Mouse (Mus musculus) mouse trophoblast stem cell (cell line): ENCODE measurements around the gene Plxnc1.

Experiments used
- in situ Hi-C, 2 experiments: fragments of 300-500 bp; cut with MseI, MboI; formaldehyde crosslinking; loops; 2 replicates in 1 of 2; 3 replicates in 1 of 2; pipeline ENCODE4 v1.15.1; 2025

The Plxnc1 gene

DNA sequence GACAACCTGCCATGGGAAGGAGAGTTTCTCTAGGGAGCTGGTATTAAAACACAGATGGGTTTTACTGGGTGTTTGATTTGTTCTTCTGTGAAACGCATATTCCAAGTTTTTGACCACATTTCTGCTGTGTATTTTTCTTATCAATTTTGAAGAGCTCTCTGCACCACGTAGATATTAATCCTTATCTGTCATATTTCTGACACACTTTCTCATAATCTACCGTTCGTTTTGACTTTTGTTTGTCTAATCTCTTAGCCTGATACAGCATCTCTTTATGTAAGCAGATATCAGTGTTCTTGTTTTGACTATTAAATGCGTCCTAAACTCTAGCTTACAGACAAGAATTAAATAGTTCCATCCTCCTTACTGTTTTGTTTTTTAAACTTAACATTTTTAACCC lies 73.1 kb downstream of the Plxnc1 start:
- in situ Hi-C loops: no loop called here

GRCm38 (mm10) chr10:94871102-94871501 lies 73.5 kb downstream of the Plxnc1 start:
- in situ Hi-C loops: no loop called here

DNA sequence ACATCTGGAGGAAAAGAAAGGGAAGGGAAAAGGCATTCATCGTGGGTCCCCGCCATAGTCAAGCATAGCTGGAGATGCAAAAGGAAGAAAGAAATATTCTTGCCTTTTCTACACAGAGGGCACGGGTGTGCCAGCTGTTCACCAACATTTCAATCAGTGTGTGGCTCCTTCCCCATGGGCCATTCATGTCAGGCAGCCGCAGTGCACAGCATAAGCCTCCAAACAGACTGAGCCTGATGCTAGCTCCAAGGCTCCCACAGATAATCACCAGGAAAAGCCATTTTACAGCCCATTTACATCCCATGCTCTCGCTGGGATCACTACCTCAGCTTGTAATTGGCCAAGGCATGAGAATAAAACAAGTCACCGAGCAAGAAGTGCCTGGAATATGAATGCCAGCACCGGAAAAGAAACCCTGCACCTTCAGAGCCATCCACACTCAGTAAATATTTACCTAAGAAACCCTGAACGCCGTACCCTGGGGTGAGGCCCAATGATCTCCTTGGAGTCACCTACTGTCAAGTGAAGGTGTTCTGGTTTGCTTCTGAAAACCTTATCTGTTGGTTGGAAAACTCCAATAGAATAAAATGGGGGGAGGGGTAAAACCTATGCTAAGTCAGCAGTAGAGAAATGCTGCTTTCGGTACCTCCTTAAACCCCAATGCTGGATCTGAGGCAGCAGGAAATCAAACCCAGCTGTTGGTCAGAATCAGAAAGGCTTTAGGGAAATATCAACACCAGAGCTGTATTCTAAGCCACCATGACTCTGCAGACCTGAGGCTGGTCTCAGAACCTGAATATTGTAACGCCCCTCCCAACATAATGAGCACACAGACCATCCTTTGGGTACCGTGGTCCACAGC lies 77.4 kb downstream of the Plxnc1 start:
- in situ Hi-C loops: no loop called here

DNA sequence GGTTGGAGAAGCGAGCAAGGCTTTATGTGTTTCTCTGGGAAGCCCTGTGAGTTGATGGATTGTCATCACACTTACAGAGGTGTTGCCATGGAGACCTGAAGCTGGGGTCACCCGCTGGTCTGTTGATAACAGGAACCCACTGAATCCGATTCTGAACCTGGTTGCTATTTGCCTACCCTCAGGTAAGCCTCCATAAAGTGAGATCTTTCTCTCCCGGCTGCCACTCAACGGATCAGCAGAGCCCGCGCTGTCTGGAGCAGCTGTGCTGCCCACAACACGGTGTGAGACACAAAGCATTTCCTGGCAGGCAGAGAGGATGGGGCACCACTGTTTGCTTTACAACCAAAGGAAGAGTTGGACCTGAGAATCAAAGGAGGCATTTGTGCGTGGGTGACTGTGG lies 79.4 kb downstream of the Plxnc1 start:
- in situ Hi-C loops: no loop called here

DNA sequence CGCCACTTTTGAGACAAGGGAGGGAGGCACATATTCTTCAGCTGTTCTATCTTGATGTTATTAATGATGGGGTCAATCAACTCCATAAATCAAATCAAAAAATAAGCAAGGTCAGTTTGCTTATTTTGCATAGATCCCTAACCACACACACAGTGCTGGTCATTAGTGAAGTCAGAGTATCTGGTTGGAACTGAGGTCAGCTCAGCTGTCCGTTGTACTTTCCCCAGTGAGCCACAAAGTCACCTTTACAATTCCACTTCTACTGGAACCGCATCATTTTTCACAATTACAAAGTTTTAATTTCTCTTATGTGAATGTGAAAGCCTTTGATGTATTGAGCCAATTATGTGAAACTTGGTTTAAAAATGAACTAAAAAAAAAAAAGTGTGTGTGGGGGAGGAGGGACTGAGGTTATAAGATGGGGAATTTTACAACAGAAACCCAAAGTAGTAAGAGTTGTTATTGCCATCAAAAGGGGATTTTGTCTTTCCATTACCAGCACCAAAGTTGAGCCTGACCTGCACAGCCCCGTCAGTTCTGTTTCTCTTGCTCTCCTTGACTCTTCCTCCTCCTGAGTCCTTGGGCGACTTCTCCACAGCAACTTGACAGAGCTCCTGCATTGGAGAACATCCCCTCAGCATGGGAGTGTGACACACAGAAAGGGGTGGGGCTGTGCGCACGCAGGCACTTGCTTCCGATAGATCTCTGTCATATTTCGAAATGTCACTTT lies 80.3 kb downstream of the Plxnc1 start:
- in situ Hi-C loops: no loop called here

DNA sequence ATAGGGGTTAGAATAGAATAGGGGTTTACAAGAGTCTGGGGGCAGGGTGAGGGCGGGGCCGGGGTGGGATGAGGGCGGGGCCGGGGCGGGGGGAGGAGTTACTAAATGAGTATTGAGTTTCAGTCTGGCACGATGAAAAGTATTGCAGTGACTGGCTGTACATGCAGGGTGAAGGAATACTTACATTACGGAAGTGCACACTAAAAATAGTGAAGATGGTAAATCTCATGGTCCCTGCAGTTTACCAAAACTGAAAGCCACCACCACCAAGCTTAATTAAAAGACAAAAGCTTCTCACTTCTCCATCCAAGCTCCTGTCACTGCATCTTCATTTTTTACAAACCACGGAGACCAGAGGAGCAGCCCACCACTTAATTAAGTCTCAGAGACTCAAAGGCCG lies 81.4 kb downstream of the Plxnc1 start:
- in situ Hi-C loops: no loop called here

GRCm38 (mm10) chr10:94860870-94861269 lies 83.8 kb downstream of the Plxnc1 start:
- in situ Hi-C loops: no loop called here

GRCm38 (mm10) chr10:94858277-94859033 lies 86.2 kb downstream of the Plxnc1 start:
- in situ Hi-C loops: no loop called here

DNA sequence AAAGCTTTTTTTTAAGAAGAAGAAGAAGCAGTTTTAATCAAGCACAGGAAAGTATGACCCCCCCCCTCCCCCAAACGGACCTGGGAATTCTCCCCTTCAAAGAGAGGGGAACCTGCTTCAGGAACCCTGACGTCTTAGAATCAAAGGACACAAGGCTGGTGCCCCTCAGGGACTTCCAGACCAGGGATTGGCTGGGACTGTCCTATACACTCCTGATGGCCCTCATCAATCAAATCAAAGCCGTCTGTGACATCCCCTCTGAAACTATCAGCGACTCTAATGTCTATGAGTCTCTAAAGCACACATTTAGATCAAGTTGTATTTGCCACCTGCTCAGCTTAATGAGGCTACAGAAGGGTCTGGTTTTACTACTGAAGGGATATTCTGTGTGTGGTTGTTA lies 94.1 kb downstream of the Plxnc1 start:
- in situ Hi-C loops: no loop called here

GRCm38 (mm10) chr10:94849930-94850329 lies 94.7 kb downstream of the Plxnc1 start:
- in situ Hi-C loops: no loop called here

DNA sequence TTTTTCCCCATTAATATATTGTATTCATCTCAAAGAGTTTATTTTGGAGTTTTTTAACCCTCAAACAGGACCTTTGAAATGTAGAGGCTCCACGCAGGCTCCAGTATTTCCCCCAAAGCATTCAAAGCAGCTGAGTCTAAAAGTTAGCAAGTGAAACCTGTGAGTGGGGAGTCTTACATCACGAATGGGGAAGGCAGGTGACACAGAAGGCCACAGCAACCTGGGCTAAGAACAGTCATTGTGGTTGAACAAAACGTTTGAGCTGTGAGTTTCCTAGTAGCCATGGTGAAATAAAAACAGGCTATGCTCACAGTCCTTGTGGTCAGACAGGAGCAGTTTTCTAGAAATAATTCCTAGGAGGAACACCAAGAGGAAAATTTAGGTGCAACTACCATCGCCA lies 95.3 kb downstream of the Plxnc1 start:
- in situ Hi-C loops: no loop called here

DNA sequence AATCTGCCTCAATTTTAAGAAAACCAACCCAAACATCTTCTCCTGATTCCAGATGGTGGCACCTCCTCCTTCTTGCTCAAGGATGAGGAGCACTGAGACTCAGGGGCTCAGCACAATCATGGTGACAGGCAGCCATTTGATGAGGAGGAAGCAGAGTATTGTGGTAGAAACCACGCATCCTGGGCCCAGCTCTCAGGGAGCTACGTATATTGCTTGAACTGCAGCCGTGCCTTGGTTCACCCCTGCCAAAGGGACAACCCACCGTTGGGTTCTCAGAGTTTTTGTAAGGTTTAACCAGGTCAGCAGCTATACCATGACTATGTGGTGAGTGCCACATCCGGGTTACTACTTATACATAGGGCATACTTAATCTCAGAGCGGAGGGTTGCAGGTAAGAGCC lies 96.3 kb downstream of the Plxnc1 start:
- in situ Hi-C loops: no loop called here

DNA sequence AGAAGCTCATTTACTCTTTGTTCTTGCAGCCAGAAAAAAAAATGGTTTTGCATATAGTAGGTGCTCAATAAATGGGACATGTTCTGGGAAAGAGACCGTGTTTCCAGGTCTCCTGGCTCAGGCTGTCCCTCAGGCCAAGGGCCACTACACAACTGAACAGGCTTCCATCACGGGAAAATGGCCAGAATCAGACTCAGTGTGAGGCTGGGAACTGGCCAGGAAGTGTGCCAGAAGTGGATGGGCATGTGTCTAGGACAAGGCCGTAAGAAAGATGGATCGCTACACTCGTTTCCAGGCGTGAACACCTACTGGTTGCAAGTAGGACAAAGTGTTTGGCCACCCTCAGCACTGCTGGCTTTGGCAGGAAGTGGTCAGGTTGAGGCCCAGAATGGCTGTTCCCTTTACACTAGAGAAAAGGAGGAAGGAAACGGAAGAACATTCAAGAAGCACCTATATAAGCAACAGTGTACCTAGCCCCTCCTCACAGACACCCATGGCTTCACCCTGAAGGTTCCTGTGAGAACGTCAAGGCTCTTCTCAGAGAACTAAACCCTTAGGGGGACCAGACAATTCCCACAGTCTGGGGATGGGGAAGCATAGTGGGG lies 98.0 kb downstream of the Plxnc1 start:
- in situ Hi-C loops: no loop called here

DNA sequence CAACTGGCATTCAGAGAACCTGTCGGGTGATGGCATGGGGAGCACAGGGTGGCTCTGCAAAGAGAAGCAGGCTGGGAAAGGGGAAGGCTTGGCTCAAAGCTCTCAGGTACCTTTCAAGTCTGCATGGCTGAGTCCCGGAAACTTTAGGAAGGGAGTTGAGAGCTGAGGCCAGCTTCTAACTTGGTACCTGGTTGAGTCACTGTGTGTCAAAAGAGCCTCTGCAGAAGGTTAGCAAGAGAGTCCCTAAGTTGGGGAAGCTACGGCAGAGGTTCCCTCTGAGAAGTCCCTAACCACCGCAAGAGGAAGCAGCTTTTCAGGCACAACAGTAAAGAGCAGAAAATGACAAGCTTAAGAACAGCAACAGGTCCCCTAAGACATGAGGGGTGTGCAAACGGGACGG lies 99.9 kb downstream of the Plxnc1 start:
- in situ Hi-C loops: no loop called here

DNA sequence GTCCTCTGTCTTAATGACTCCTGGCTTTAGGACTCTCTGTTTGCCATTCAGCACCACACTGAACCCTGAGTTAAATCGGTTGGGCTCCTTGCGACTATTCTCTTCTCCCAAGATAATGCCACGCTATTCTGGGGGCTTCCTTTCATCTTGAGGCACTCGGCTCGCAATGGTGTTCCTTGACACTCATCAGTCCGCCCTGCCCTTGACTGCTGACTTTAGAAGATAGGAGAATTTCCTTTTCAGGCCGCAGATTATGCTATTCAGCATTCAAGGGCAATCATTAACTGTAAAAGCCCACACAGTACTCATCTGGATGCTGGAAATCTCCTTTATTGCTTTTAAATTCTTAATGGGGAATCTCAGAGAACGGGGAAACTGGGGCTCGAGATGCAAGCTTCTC lies 108.8 kb downstream of the Plxnc1 start:
- in situ Hi-C loops: no loop called here

DNA sequence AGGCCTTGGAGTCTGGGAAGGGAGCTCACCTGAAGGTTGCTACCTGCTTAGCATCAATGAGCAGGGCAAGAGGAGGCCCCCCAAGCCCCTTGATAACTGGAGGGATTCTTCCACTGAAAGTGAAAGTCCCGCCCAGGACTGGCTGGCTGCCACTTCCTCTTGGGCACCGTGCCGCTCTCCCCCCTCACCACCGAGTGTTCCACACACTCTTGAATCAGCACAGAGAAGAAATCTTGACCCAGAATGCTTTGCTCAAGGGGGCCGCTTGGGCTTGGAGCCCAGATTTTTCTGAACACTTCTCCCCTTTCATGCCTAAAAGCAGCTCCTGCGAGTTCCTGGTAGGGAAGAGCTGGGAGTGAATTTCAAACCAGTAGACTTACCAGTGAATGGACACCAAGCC lies 115.2 kb downstream of the Plxnc1 start:
- in situ Hi-C loops: no loop called here

- in situ Hi-C loops: no loop called here
Measured at GRCm38 (mm10) chr10:94828734-94829230, 115.9 kb downstream of the Plxnc1 start.

- in situ Hi-C loops: no loop called here
Measured at GRCm38 (mm10) chr10:94827890-94828733, 116.5 kb downstream of the Plxnc1 start.

DNA sequence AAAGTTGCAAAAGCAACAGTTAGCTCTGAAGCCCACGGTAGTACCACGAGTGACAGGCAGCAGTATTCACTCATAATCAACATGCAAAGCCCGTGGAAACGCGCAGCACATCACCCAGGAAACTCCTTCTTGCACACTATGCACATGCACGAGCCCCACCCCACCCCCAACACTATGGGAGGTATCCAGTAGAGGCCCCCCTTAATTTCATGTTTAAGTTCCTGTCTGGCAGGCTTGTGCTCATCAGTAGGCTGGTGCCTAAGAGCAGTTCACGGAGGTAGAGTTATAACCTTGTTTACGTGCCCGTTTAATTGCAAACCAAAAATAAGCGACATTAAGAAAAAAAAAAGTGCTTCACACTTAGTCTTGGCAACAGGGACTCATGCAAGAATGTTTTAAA lies 117.3 kb downstream of the Plxnc1 start:
- in situ Hi-C loops: no loop called here

DNA sequence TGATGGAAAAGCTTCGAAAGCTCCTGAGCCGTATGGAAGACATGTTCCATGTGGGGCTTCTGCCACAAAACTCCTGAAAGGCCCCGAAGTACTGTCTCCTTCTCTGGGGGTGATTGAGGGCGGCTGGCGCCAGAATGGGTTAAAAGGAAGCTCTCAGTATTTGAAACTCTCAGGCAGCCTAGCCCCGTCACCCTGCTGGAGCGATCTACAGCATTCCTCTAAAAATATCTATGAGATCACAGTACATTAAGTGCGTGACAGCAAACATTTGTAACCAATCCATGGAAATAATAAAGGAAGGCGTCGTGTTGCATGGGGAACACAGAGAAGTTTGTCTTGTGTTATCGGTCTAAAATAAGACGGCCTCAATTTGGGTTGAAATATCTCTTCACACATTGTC lies 118.2 kb downstream of the Plxnc1 start:
- in situ Hi-C loops: no loop called here

GRCm38 (mm10) chr10:94825951-94826350 lies 118.7 kb downstream of the Plxnc1 start:
- in situ Hi-C loops: no loop called here
